Mouse (Mus musculus) intestine, embryonic 14.5 days (tissue): ENCODE measurements at regions not wholly inside any gene's neighbourhood (a gene's known extent, or its start where the extent isn't known, plus 50 kb on each side); places are given as distances from the start of the nearest gene placed in this dataset.
"Not testable (repeated sequence)": the region's sequence is repeated elsewhere in the genome, so short reads cannot be mapped to it uniquely, and the experiment has no call there.

ENCODE experiments used
- ATAC-seq: fragments of 200-750 bp; cut with Nextera tagmentation; replicated peaks from 2 replicates; pipeline ENCODE4 v1.8.0; 2017; ENCODE audit warnings: low read depth, moderate number of reproducible peaks, moderate TSS enrichment, moderate library complexity; ENCODE audit not compliant: low FRiP score, low TSS enrichment
- DNase-seq: peaks from one replicate; pipeline ENCODE4 v3.0.0-alpha.2; 2018; ENCODE audit warnings: low spot score
- H3K27ac ChIP-seq: fragments of 300-500 bp; sonication (generic); 2 replicates; pipeline ENCODE4 v1.5.1; 2014; ENCODE audit warnings: low read depth, mild to moderate bottlenecking, control low read depth
- H3K27me3 ChIP-seq: fragments of 300-500 bp; sonication (generic); replicated peaks from 2 replicates; pipeline ENCODE4 v1.6.1; 2014; ENCODE audit warnings: low read length, control low read depth; ENCODE audit not compliant: control insufficient read depth, insufficient read depth
- H3K36me3 ChIP-seq: fragments of 300-500 bp; sonication (generic); 2 replicates; pipeline ENCODE4 v1.6.1; 2014; ENCODE audit warnings: low read length, control low read depth; ENCODE audit not compliant: control insufficient read depth, insufficient read depth
- H3K4me1 ChIP-seq: fragments of 300-500 bp; sonication (generic); replicated peaks from 2 replicates; pipeline ENCODE4 v1.6.1; 2014; ENCODE audit warnings: low read length, control low read depth, mixed read lengths; ENCODE audit not compliant: control insufficient read depth, insufficient read depth
- H3K4me2 ChIP-seq: fragments of 300-500 bp; sonication (generic); 2 replicates; pipeline ENCODE4 v1.6.1; 2014; ENCODE audit warnings: low read length
- H3K4me3 ChIP-seq: fragments of 300-500 bp; sonication (generic); 2 replicates; pipeline ENCODE4 v1.5.1; 2014; ENCODE audit warnings: low read depth, low read length, control low read depth, mixed read lengths
- H3K9ac ChIP-seq: fragments of 300-500 bp; sonication (generic); 2 replicates; pipeline ENCODE4 v1.6.1; 2014; ENCODE audit warnings: mild to moderate bottlenecking, low read length
- H3K9me3 ChIP-seq: fragments of 300-500 bp; sonication (generic); 2 replicates; pipeline ENCODE4 v1.6.1; 2016; ENCODE audit warnings: low read length, control low read depth; ENCODE audit not compliant: control insufficient read depth
- WGBS: fragments of 180-500 bp; shearing (Covaris S2); extraction: QIAGEN DNeasy Blood & Tissue Kit; methylation state at CpG from one replicate; pipeline ENCODE4 v1.1.7; 2014; 5-methylcytosine and 5-hydroxymethylcytosine counted together

DNA sequence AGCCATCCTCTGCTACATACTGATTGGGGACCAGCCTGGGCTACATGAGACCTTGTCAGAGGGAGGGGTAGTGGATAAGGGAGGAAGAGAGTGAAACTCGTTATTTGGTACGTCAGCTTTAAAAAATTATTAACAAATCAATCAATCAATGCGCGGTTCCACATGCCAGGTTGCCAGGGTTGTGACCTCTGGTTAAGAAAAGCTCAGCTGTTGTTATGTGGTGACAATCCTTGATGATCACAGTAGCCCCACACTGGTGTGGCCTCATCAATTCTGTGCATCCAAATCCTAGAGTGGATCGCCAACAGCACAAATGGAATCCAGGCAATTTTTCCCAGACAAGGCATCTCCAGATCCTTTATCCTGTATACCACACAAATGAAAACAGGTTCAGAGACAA is 74.3 kb upstream of the Cdk6 start:
- Histone ChIP-seq H3K9me3 (no peaks in the 10 kb centered on the region), H3K9ac (no peak overlapping the region), H3K27ac (no peak overlapping the region), H3K36me3 (no peaks in the 10 kb centered on the region), H3K4me3 (no peak overlapping the region), H3K4me2 (no peak overlapping the region), H3K4me1 (no peaks in the 10 kb centered on the region), H3K27me3 (no peaks in the 10 kb centered on the region)
- no peak for ATAC-seq
- DNase-seq: no peak
- 81% methylated on average over 5 of the region's 5 CpGs for WGBS

DNA sequence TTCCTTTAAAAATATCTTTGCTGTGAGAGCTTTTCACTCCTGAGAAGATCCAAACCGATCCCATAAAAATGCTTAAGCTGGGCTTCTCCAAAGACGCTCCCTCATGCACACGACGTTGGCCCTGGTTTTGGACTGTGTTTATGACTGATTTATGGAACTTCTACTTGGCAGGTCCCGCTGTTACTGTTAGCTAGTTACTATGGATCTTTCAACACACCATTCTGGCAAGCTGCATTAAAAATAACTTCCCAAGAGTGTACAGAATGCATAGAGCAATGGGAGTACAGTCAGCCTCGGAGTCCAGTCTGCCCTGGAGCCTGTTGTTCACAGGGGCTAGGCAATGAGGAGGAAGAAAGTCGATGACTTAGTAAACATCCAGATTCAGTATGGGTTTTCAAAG is 71.5 kb upstream of the Cdk6 start:
- Histone ChIP-seq H3K4me1 (no peaks in the 10 kb centered on the region), H3K4me3 (no peak overlapping the region), H3K36me3 (no peaks in the 10 kb centered on the region), H3K27me3 (no peaks in the 10 kb centered on the region), H3K9me3 (no peaks in the 10 kb centered on the region), H3K9ac (no peak overlapping the region), H3K4me2 (no peak overlapping the region), H3K27ac (no peak overlapping the region)
- ATAC-seq: no peak
- no peak for DNase-seq
- WGBS: 53% methylated on average over 7 of the region's 7 CpGs

DNA sequence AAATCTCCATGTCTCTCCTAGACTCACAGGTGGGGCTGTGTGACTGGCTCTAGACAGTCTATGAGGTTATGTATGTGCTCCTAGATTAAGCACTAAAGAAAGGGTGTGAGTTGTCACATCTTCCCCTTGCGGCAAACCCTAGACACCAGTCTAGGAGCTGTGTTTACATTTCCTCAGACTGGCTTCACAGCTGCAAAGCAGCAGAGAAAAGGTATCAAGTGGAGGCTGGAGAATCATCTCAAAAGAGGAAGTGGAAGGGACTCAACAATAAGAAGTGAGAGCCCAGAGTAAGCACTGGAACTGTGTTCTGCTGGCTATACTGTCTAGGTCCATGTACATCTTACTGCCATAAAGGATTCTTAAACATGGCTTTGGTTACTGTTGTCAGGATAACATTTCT is 68.1 kb upstream of the Cdk6 start:
- H3K4me2 ChIP-seq, H3K27ac ChIP-seq, DNase-seq, H3K36me3 ChIP-seq, H3K9me3 ChIP-seq, H3K4me1 ChIP-seq, H3K27me3 ChIP-seq, ATAC-seq, H3K4me3 ChIP-seq, H3K9ac ChIP-seq: not testable (repeated sequence)
- 18% methylated on average over 1 of the region's 1 CpGs for WGBS

DNA sequence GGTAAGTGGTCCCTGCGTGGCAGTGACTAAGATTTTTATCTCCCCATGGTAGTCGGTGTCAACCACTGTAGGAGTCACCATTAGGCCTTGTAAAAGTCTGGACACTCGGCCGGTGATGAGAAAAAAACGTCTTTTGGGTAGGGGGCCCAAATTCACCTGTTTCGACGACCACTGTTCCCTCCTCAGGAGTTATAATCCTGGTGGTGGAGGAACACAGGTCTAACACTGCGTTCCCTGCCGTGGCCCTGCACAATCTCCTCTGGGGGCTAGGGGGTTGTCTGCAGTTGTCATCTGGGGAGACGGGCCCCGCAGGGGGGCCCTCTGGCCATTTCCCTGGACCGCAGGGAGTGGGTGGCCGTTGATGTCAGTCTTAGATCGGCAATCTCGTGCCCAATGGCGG is 64.0 kb upstream of the Cdk6 start:
- not testable (repeated sequence) for H3K9ac ChIP-seq, H3K27ac ChIP-seq, DNase-seq, H3K4me2 ChIP-seq, H3K4me1 ChIP-seq, H3K27me3 ChIP-seq, ATAC-seq, H3K4me3 ChIP-seq, H3K36me3 ChIP-seq, H3K9me3 ChIP-seq
- WGBS: 94% methylated on average over 16 of the region's 16 CpGs

DNA sequence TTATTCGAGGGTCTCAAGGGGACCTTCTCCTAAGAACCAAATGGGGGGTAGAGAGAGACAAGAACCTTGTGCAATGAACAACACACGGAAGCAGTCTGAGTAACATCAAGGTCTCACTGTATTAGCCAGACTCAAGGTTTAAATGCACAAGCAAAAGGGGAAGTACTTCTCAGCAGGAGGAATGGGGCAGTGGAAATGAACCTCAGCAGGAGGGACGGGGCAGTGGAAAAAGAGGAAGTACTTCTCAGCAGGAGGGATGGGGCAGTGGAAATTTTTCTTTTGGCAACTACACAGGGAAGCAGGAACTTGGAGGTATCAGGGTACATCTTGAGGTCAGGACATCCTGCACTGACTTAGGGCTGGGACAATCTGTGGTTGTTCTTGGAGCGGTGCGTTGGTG is 62.3 kb upstream of the Cdk6 start:
- not testable (repeated sequence) for DNase-seq, H3K4me3 ChIP-seq, H3K9me3 ChIP-seq, H3K27ac ChIP-seq, H3K4me2 ChIP-seq, ATAC-seq, H3K4me1 ChIP-seq, H3K9ac ChIP-seq, H3K36me3 ChIP-seq, H3K27me3 ChIP-seq
- WGBS: 92% methylated on average over 5 of the region's 5 CpGs

DNA sequence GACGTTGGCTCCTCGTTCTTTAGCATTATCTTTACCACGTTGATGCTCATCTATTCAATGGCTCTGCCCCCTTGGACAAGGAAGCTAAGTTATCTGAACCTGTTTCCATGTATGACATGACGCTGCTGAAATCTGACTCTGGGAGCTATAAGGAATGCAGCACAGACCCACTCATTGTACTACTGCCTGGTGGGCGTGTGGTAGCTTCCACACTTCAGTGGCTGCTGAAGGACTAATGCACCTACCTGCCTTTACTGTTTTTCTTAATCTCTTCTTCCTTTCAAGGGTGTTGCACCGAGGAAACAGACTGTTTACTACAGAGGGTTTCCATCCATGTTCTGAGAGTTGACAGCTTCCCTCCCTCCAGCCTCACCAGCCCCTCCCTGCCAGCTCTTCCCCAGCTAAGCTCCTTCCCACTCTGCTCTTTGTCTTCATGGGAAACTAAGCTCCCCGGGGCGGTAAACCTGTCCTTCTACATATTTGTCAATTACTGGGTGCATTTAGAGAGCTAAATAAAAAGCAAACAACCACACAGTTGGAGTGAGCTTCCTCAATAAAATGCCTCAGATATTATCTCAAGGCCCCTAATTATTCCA is 59.3 kb upstream of the Cdk6 start:
- not testable (repeated sequence) for H3K9ac ChIP-seq, DNase-seq, H3K36me3 ChIP-seq, H3K4me1 ChIP-seq, H3K27ac ChIP-seq, ATAC-seq, H3K27me3 ChIP-seq, H3K4me2 ChIP-seq, H3K9me3 ChIP-seq, H3K4me3 ChIP-seq
- 54% methylated on average over 8 of the region's 8 CpGs for WGBS

DNA sequence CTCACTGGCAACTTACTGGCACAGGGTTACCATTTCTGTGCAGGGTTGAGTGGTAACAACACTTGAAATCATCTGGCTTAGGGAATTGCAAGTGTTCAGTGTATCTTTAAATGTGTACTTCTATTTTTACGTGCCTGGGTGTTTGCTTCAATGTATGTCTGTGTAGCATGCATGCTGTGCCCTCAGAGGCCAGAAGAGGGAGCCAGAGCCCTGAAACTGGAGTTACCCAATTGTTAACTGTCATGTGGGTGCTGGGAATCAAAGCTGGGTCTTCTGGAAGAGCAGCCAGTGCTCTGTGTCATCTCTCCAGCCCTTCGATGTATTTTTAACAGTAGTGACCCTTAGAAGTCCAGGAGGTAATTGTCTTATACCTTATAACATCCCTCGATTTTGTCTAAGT is 58.2 kb upstream of the Cdk6 start:
- DNase-seq: no peak
- no peaks in the 10 kb centered on the region for H3K9me3 ChIP-seq
- no peaks in the 10 kb centered on the region for H3K27me3 ChIP-seq
- H3K4me2 ChIP-seq: no peak overlapping the region
- no peaks in the 10 kb centered on the region for H3K36me3 ChIP-seq
- H3K4me1 ChIP-seq: no peaks in the 10 kb centered on the region
- ATAC-seq: no peak
- no peak overlapping the region for H3K27ac ChIP-seq
- H3K4me3 ChIP-seq: no peak overlapping the region
- no peak overlapping the region for H3K9ac ChIP-seq
- 90% methylated on average over 3 of the region's 3 CpGs for WGBS

DNA sequence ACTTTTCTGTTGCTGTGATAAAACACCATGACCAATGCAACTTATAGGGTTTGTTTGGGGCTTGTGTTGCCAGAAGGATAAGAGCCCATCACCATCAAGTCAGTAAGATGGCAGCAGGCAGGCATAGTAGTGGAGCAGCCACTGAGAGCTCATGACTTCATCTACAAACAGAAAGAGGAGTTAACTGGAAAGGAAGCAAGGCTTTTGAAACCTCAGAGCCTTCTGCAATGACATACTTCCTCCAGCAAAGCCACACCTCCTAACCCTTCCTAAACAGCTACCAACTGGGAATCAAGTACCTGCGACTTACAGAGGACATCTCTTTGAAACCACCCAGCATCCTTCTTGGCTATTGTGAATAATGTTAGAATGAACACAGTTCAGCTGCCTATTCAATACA is 57.0 kb upstream of the Cdk6 start:
- WGBS: 97% methylated on average over 1 of the region's 1 CpGs
- not testable (repeated sequence) for H3K27me3 ChIP-seq, H3K4me2 ChIP-seq, H3K27ac ChIP-seq, DNase-seq, ATAC-seq, H3K9ac ChIP-seq, H3K9me3 ChIP-seq, H3K4me1 ChIP-seq, H3K36me3 ChIP-seq, H3K4me3 ChIP-seq

DNA sequence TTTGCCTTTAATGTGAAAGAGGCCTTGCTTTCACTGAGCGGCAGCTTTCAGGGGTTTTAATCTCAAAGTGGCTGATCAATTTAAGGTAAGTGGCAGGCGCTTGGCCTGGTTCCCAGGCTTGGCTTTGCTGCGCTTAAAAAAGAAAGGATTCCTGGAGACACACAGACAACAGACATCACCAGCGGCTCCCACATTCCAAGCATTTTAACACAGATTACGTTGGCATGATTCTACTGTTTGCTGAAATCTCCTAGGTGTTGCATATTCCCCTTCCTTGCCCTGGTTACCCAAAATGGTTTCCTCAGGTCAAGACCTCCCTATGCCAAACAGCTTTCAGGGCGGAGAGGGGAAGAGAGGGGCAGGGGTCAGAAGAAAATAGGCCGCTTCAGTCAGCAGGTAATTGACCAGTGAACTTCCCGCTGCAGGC is 51.3 kb upstream of the Cdk6 start:
- H3K4me1 ChIP-seq, DNase-seq: not testable (repeated sequence)

More for the DNA sequence above, 51.3 kb upstream of the Cdk6 start:
- H3K4me3 ChIP-seq, H3K36me3 ChIP-seq, H3K9me3 ChIP-seq, H3K27ac ChIP-seq, ATAC-seq, H3K9ac ChIP-seq, H3K4me2 ChIP-seq, H3K27me3 ChIP-seq: not testable (repeated sequence)
- 19% methylated on average over 8 of the region's 8 CpGs for WGBS
